Mouse (Mus musculus) layer of hippocampus, adult 8-10 months (tissue): ENCODE measurements at regions not wholly inside any gene's neighbourhood (a gene's known extent, or its start where the extent isn't known, plus 50 kb on each side); places are given as distances from the start of the nearest gene placed in this dataset.

Experiments used
- DNase-seq, 2 experiments: peaks; one replicate each; pipeline ENCODE4 v3.0.0; 2022; ENCODE audit warnings: low spot score in 2 of 2

DNA sequence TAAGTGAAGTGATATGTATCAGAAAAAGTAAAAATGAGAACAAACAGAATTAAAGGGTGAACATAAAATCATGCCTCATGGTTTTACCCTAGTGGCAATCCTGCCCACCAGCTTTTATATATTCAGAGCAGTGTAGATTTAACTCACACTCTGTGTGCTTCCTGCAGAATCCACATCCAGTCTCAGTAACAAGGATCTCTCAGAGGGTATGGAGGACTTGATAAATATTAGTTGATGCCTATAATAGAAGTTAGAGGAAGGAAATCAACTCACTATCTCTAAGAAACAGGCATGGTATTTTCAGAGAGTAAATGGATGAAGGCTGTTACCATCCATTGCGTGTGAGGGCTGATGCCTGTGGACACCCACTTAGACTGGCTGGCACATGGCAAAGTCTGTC lies 492.5 kb upstream of the Nr5a2 start:
- no peak for DNase-seq

GRCm38 (mm10) chr1:137446497-137446896 lies 486.2 kb upstream of the Nr5a2 start:
- no peak for DNase-seq

DNA sequence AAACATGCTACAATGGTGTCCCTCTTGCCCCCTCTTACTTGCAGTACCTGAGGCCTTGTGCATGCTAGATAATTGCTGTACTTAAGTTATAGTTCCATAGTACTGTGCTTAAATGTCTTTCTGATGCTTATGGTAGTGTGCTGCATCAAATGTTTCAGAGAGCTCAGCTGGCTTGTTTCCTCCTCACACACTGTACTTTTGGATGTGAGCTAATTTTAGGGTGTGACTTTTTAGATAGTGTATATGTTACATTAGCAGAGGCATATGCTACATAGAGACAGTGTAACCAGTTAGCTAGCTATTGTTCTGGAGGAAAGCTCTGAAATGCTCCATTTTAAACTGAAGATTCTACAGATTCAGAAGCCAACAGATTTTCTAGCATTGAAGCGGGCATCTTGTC lies 467.9 kb upstream of the Nr5a2 start:
- no peak for DNase-seq

DNA sequence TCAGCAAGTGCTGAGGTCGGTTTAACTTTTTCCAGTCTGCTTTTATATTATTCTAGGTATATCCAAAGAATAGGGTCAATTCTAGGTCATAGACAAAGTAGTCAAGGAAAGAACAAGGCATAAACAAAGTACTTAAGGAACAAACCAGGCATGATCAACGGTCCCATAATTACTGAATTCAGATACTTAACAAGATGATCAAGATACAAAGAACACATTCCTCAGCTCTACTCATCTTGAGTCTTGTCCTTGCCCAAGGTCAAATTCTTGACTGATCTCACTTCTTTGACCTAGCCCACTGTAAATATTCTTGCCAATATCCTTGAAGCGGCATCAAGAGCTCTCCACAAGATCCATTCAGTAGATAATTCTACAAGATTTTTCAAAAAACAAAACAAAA lies 458.1 kb upstream of the Nr5a2 start:
- no peak for DNase-seq

DNA sequence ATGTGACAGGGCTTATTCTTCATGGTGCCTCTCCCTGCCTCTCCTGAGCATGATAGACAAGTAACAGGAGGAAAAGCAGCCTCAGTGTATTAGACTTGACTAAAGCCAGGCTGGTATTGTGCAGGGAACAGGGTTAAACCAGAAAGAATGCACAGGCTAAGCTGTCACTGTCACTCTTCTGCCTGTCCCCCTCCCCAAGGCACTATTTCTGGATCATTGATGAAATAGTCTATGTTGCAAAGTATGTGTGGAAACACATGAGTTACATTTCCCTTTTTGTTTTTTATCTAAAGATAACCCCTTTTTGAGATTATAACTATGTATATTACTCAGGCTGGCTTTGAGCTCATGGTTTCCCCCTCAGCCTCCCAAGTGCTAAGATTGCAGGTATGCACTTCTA lies 436.5 kb upstream of the Nr5a2 start:
- DNase-seq: no peak

DNA sequence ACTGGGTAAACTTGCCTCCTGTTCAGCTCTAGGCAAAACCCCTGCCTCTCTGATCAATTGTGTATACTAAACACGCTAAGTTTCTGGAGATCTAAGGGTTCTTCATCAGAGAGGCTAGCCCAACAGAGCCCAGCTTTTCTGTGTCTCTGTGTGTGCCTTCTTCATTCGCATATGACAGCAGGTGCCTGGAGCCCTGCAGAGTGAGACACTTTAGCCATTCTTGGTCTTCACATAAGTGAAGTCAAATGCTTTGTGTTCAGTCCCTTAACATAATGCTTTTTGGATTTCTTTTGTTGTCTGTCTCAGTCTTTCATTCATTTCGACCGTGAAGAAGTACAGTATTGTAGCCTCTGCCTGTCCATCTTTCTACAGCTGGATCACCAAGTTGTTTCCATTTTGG lies 427.3 kb upstream of the Nr5a2 start:
- DNase-seq: no peak

DNA sequence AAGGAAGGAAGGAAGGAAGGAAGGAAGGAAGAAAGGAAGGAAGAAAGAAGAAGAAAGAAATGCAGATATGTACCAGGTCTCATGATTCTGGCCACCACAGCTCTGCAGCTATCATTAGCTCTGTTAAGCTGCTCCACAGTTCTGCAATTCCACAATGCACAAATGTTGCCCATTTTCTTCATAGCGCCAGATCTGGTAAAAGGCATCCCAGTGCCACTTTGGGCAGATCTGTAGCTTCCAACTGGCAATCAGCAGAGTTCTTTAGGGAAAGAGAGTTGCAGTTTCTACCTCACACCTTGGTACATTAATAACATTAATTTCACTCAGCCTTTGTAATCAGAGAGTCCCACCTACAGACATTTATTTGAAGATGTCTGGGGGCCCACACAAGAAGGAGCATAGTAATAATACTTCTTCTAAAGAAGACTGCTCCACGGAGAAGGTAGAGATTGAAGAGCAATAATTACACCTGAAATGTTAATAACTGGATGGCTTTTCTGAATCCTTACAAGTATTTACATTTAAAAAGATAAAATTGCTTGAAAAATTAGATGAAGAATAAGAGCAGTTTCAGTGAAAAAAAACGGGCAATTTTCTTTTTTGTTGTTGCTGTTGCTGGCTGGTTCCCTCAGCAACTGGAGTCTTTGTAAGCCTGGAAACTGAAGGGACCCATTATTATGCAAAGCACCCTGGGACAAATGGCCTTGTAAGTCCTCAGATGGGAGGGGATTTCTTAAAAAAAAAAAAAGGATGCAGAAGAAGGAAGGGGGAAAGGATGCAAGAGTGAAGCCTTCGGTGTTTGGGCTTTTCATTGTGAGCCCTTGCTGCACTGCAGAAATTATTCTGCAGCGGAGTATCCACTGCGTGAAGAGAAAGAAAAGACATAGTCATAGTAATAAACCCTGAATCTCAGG lies 418.1 kb upstream of the Nr5a2 start:
- DNase-seq: no peak

GRCm38 (mm10) chr1:137376685-137377084 lies 416.4 kb upstream of the Nr5a2 start:
- DNase-seq: no peak

GRCm38 (mm10) chr1:137374641-137375040 lies 414.4 kb upstream of the Nr5a2 start:
- DNase-seq: no peak

DNA sequence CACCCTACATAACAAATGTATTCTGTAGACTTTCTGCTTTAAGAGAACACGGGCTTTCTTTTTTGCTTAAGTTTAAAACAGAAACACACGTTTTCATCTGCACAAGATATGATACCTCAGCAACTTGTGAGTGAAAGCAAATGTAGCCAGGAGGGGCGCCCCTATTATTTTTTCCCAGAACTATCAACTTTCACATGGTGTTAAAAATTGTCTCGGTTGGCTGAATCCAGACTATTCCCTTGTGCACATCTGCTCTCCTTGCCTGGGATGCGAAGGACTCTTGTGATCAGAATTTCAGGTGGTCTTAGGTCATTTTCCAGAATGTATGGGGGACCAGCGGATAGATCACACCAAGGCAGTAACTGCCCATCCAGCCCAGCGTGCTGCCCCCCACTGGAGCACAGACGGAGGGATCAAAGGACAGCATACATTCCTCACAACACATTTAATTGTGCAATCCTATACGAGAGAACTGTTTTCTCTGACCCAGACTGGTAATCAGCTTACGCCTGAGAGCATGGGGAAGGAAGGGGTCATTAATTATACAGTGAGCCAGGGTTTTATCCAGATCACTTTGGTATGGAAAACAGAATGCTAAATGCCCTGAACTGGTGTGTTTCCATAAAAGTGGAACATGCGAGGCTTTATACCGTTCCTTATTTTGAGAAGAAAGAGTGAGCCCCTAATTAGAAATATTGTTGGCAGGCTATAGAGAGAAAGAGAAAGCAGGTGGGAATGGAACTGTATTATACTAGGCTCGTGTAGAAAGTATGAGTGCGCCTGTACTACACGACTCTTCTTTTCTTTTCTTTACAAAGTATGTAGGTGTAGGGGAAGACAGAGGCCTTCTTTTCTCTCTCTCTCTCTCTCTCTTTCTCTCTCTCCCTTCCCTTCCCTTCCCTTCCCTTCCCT lies 413.5 kb upstream of the Nr5a2 start:
- DNase-seq: no peak

- DNase-seq: no peak
These were observed 412.0 kb upstream of the Nr5a2 start for GRCm38 (mm10) chr1:137372236-137372635.

DNA sequence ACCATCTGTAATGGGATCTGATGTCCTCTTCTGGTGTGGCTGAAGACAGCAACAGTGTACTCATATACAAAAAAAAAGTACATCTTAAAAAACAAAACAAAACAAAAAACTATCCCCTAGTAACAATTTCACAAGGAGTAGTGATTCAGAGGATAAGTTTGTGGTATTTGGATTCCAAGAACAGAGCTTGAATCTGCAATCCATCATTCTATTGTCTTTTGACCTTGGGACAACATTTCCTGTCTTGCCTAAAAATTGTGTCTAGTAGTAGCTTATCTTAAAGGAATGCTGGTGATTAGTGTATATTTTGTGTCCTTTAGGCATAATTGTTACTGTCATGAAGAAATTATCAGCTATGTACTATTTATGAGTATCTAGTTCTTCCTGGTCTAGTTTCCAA lies 404.1 kb upstream of the Nr5a2 start:
- no peak for DNase-seq

GRCm38 (mm10) chr1:137363969-137364368 lies 403.7 kb upstream of the Nr5a2 start:
- DNase-seq: no peak

DNA sequence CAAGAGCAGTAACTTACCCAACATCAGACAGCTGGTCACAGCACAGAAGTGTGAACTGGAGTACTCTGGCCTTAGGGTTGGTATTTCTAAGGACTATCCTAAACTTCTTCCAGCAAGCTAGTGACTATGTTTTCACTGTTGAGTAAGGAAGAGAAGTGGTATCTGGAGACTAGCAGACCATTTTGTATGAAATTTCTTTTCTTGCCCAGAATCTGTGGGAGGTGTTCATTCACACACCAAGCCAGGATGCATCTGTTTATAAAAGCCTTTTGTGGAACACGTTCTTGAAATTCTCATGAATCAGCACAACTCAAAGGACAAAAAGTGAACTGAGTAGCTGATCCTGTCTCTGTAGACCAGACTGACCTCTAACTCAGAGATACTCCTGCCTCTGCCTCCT lies 403.3 kb upstream of the Nr5a2 start:
- DNase-seq: no peak

DNA sequence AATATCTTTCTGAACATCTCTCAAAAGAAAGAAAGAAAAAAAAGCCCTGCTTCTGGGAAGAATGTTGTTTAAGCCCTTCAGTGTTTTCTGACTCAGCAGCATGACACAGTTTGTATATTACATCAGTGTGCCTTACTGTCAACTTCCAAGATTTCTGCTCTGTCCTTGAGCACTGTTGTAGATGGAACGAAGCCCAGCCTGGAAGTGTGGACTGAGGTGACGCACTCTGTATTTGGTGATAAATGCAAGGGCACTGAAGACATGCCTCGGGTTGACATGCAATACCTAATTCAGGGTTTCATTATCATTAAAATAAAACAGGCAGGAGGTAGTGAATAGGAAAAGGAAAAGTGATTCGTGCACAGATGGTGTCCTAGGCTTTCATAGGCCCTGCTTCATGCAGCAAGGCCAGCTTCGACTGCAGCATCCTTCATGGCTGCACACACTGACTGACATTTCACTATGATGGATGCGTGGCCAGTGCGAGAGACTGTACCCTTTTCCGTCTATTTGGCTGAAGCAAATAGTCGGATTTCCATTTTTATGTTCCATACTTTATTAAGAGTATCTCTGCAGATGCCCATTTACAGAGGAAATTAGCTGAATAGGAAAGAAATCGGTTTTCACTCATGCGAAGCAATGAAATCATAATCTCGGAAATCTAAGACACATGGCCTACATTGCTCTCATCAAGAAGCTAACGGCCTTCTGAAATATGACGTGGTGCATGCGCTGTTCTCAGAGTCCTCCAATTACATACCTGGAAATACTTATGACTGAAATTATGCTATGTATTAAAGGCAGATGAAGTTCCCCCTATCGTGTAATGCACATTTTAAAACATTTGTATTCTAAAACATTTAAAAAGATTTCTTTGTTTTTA lies 400.7 kb upstream of the Nr5a2 start:
- DNase-seq: no peak

DNA sequence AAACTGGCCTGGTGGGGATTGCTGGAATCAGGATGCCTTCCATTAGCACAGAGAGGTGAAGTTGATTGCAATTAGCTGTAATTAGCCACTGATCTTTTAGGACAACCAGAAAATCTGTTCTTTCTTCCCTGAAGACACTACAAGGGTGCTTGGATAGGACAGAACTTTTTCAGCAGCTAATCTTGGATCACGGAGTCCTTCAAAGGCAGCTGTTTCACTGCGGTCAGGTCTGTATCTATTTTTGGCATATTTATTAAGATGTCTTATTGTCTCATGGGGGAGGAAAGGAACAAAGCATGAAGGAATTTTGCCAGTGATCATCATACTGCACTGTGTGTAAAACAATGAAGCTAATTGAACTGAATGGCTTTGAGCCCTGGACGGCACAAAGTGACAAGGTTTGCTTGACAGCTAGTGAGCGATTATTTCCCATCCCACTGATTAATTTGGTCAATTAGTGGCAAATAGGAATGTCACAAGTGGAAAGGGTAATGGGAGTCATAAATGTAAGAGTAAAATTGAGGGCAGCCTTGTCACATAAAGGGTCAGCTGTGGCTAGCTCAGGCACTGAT lies 395.8 kb upstream of the Nr5a2 start:
- no peak for DNase-seq

GRCm38 (mm10) chr1:137352390-137353027 lies 392.3 kb upstream of the Nr5a2 start:
- no peak for DNase-seq

DNA sequence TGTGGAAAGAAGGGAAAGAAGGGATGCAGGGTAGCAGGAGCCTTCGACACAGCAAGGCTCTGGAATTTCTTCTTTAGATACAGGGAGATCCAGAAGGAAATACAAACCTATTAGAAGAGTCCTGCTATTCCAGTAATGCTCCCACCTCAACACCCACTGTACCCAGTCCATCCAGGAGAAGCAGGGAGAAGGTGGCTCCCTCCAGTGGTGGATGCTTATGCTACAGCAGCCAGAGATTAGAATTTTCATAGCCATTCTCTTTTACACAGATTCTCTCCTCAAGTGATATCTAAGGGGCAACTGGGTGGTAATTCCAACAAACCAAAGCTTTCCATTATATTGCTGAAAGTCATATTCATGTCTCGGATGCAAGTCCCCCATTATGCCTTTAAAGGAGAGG lies 373.9 kb upstream of the Nr5a2 start:
- DNase-seq: no peak

GRCm38 (mm10) chr1:137332108-137332769 lies 372.0 kb upstream of the Nr5a2 start:
- peak in 1 of 2 experiments; percentile 25 for DNase-seq

DNA sequence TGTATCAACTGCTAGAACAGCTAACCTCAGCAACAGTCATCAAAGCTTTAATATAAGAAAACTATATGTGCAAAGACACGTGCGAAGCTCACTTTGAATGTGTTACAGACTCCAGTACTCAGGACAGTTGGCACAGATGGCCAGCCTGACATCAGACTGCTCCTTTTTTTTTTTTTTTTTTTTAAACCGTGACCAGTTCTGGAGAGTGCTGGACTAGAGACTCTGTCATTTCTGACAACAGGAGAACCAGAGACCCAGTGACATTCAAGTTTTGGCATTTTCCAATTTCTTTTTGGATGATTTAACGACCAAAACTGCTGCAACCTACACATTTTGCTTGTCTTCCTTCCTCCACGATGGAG lies 371.5 kb upstream of the Nr5a2 start:
- DNase-seq: no peak
